Mouse (Mus musculus) left cerebral cortex, postnatal 36 days (tissue): Measurements from ENCODE around the gene Ankrd34b. TPM values are rescaled to one million over a fixed set of nuclear protein-coding genes. Genes with fewer than 3 reads are reported as not detected.

Experiments used
- DNase-seq, 2 experiments: peaks; one replicate each; pipeline ENCODE4 v3.0.0; 2021 to 2022; ENCODE audit warnings: low spot score in 2 of 2, mixed read lengths in 1 of 2
- intact Hi-C: fragments of 180-260 bp; cut with DNase I; formaldehyde crosslinking; loops from one replicate; pipeline ENCODE4 v1.15.1; 2025
- total RNA-seq, 2 experiments: library from RNA; stranded (reverse); gene quantifications; 2 replicates each; pipeline ENCODE4 v1.2.3; 2021

Ankrd34b gene
- total RNA-seq, 2 experiments from 2014 or later = 17.4 to 17.8 TPM

- intact Hi-C loops = loop anchor here (5.0 kb wide), 1 partner anchor 127 kb away; the partner anchor contains the start of gene Msh3
- peak; percentile 90 to 91 for DNase-seq
Observed at GRCm38 (mm10) chr13:92483852-92484463, 58.3 kb downstream of the Ankrd34b start, which contains the start of gene Fam151b. Gene Fam151b, minus strand, starts transcription at chr13:92484015.

DNA sequence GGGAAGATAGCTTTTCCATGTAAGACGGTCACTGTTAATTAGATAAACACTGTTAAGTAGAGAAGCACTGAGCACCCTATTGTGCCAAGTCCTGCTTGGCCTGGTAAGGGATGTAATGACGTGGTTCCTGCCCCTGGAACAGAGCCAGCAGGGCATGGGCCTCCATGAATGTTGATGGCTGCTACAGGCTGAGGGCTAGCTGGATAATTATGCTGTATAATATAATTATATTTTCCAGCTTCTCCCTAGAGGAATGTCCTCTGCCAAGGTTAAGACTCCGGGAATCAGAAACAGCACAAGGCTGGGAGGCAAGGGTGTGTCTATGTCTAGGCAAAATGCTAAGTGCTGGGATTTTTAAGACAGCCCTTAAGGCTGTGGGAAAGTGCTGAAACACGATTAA is 65.1 kb downstream of the Ankrd34b start:
- intact Hi-C loops = no loop called here
- DNase-seq = no peak

Other genes with a start within 250 kb of the Ankrd34b start
- gene Gm20379, start 119.9 kb upstream of the Ankrd34b start, total RNA-seq = not detected
- gene Dhfr, start 71.2 kb upstream of the Ankrd34b start, total RNA-seq = 1 to 10 TPM; 1.6 to 1.7 TPM
- 10 to 100 TPM; 19.0 to 25.1 TPM for gene Msh3, start 70.9 kb upstream of the Ankrd34b start, total RNA-seq
- gene Fam151b, start 58.1 kb downstream of the Ankrd34b start, total RNA-seq = 10 to 100 TPM; 12.0 to 12.2 TPM
- 10 to 100 TPM; 14.6 to 18.8 TPM for gene Zfyve16, start 105.0 kb downstream of the Ankrd34b start, total RNA-seq
- gene Spz1, start 150.3 kb downstream of the Ankrd34b start, total RNA-seq = not detected
- 10 to 100 TPM; 62.4 to 69.0 TPM for gene Serinc5, start 185.2 kb downstream of the Ankrd34b start, total RNA-seq